Mouse (Mus musculus) cerebellum, adult 9-10 months (tissue): ENCODE measurements around the gene Tmem107.

Experiments
- DNase-seq: peaks from one replicate; pipeline ENCODE4 v3.0.0; 2022

Gene Tmem107

GRCm38 (mm10) chr11:69059975-69060411 lies 10.6 kb upstream of the Tmem107 start:
- no peak for DNase-seq

- peak; percentile 57 for DNase-seq
Measured at GRCm38 (mm10) chr11:69060448-69061254, 10.0 kb upstream of the Tmem107 start.

- peak; percentile 70 for DNase-seq
Measured at GRCm38 (mm10) chr11:69061255-69061912, 9.2 kb upstream of the Tmem107 start.

- peak; percentile 89 for DNase-seq
Measured at GRCm38 (mm10) chr11:69062194-69062760, 8.3 kb upstream of the Tmem107 start.

- DNase-seq: peak; percentile 97
Measured at GRCm38 (mm10) chr11:69062761-69063224, 7.8 kb upstream of the Tmem107 start.

GRCm38 (mm10) chr11:69063413-69064201 lies 7.0 kb upstream of the Tmem107 start:
- DNase-seq: peak; percentile 78

- DNase-seq: peak; percentile 62
Measured at GRCm38 (mm10) chr11:69064259-69065133, 6.1 kb upstream of the Tmem107 start.

GRCm38 (mm10) chr11:69065394-69065925 lies 5.1 kb upstream of the Tmem107 start:
- DNase-seq: peak; percentile 65

GRCm38 (mm10) chr11:69066163-69066861 lies 4.3 kb upstream of the Tmem107 start:
- DNase-seq: peak; percentile 79

- DNase-seq: peak; percentile 95
Measured at GRCm38 (mm10) chr11:69066956-69067355, 3.6 kb upstream of the Tmem107 start.

- no peak for DNase-seq
Measured at GRCm38 (mm10) chr11:69067601-69068000, 3.0 kb upstream of the Tmem107 start.

- peak; percentile 60 for DNase-seq
Measured at GRCm38 (mm10) chr11:69070093-69070492, 513 bp upstream of the Tmem107 start.

- no peak for DNase-seq
Measured at GRCm38 (mm10) chr11:69071262-69071661, 656 bp downstream of the Tmem107 start.

- DNase-seq: peak; percentile 65
Measured at GRCm38 (mm10) chr11:69072234-69072633, 1.6 kb downstream of the Tmem107 start.

- no peak for DNase-seq
Measured at GRCm38 (mm10) chr11:69072666-69073064, 2.1 kb downstream of the Tmem107 start.

- peak; percentile 97 for DNase-seq
Measured at GRCm38 (mm10) chr11:69073065-69073888, 2.7 kb downstream of the Tmem107 start.

GRCm38 (mm10) chr11:69073951-69074775 lies 3.6 kb downstream of the Tmem107 start:
- DNase-seq: peak; percentile 55

- DNase-seq: no peak
Measured at GRCm38 (mm10) chr11:69074776-69075069, 4.1 kb downstream of the Tmem107 start.
